Mouse (Mus musculus) G1E (cell line): ENCODE results near the gene Coro6. TPM values are rescaled to one million over a fixed set of nuclear protein-coding genes. Genes with fewer than 3 reads are reported as not detected.
A peak's percentile ranks its signal among the peaks of the same experiment; 100 is the strongest.

Source experiments
- ATAC-seq: 2 replicates; pipeline ENCODE4 v1.8.0; 2016; ENCODE audit warnings: mild to moderate bottlenecking; ENCODE audit not compliant: insufficient number of reproducible peaks, poor library complexity, low FRiP score, severe bottlenecking; ENCODE audit errors: extremely low read depth
- DNase-seq: peaks from one replicate; pipeline ENCODE4 v3.0.0; 2012; ENCODE audit warnings: low spot score
- H3K27me3 ChIP-seq: 2 replicates; pipeline ENCODE4 v1.6.1; 2012; ENCODE audit warnings: mild to moderate bottlenecking, low read length, inconsistent platforms; ENCODE audit not compliant: insufficient read depth
- H3K36me3 ChIP-seq: replicated peaks from 2 replicates; pipeline ENCODE3; 2012; ENCODE audit warnings: mild to moderate bottlenecking, inconsistent platforms
- H3K4me1 ChIP-seq: 2 replicates; pipeline ENCODE4 v1.6.1; 2012; ENCODE audit warnings: low read depth, low read length, inconsistent platforms, mixed read lengths; ENCODE audit not compliant: insufficient read depth
- H3K4me3 ChIP-seq: 2 replicates; pipeline ENCODE4 v1.5.1; 2012; ENCODE audit warnings: low read depth, mild to moderate bottlenecking, inconsistent platforms, low read length, moderate library complexity, mixed read lengths
- H3K9me3 ChIP-seq: replicated peaks from 2 replicates; pipeline ENCODE4 v1.6.1; 2012; ENCODE audit warnings: inconsistent platforms
- CTCF ChIP-seq: IDR thresholded peaks from 2 replicates; pipeline ENCODE4 v1.5.1; 2012; ENCODE audit warnings: low read depth, low read length, inconsistent platforms, mixed read lengths
- GATA1 ChIP-seq: IDR thresholded peaks from 2 replicates; pipeline ENCODE4 v1.6.1; 2012; ENCODE audit warnings: borderline replicate concordance, low read length, inconsistent platforms, mixed read lengths
- GATA2 ChIP-seq: IDR thresholded peaks from 2 replicates; pipeline ENCODE4 v1.6.1; 2012; ENCODE audit warnings: low read depth, low read length, inconsistent platforms, borderline replicate concordance
- POLR2AphosphoS5 ChIP-seq: IDR thresholded peaks from 2 replicates; pipeline ENCODE4 v1.6.1; 2012; ENCODE audit warnings: low read depth, low read length, inconsistent platforms; ENCODE audit not compliant: insufficient replicate concordance
- TAL1 ChIP-seq: conservative IDR thresholded peaks from 2 replicates; pipeline ENCODE4 v1.6.1; 2012; ENCODE audit warnings: low read depth, low read length, inconsistent platforms, mixed read lengths
- polyA plus RNA-seq: library from polyadenylated mRNA; stranded (reverse); fragments of >175 nt; gene quantifications from 2 replicates; pipeline ENCODE4 v1.2.3, GENCODE M21; 2012
- total RNA-seq, 2 experiments: library from RNA; stranded (forward) in 1 of 2; stranded (reverse) in 1 of 2; fragments of 200-1000 nt in 1 of 2; fragments of >200 nt in 1 of 2; fragmentation: Nextera tagmentation in 1 of 2; gene quantifications; 2 replicates each; pipeline ENCODE4 v1.2.3; 2014 to 2017

The Coro6 gene
- total and polyA plus RNA-seq, 3 experiments, result 0.11 TPM; not detected in 2

DNA sequence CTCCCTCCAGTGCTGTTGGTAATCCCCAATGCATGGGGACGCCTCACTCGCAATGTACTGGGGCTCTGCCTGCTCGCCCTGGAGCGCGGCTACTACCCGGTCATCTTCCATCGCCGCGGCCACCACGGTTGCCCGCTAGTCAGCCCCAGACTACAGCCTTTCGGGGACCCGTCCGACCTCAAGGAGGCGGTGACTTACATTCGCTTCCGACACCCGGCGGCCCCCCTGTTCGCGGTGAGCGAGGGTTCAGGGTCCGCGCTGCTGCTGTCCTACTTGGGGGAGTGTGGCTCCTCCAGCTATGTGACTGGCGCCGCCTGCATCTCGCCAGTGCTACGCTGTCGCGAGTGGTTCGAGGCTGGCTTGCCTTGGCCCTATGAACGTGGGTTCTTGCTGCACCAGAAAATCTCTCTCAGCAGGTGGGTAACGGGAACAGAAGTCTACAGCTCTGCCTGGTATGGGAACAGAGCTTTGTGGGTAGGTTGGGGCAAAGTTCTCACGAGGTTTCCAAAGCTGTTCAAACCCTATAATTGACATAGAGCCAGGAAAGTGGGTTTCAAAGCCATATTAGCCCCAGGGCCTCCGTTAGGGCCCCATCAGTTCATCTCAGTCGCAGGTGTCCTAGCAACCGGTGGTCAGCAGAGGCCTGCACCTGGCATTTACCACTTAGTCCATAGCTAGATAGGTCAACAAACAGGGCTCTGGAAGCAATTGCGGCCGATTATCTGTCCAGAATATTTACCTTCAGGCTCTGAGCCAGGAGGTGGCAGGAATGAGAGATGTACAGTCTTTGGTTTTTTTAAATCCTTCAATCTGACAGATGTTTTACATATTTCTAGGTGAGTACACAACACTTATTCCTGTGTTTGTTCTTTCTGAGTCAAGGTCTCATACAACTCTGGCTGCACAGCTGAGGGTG lies 53.7 kb downstream of the Coro6 start, which contains the start of gene Trp53i13:
TSS of gene Trp53i13 (minus strand) at position 344 of the 916 bp plus-strand sequence.
- peak within 1 kb of the TSS; percentile 72 for H3K4me3 ChIP-seq
- no peaks in the 10 kb centered on the region for H3K9me3 ChIP-seq
- DNase-seq, result no peak
- TF ChIP-seq POLR2AphosphoS5 (no peak), GATA1 (no peak), CTCF (no peak), GATA2 (no peak), TAL1 (no peak)
- peaks cover 61% of the 10 kb centered on the region for H3K4me1 ChIP-seq
- ATAC-seq, result no peak
- no peaks in the 10 kb centered on the region for H3K36me3 ChIP-seq
- H3K27me3 ChIP-seq, result peaks cover 53% of the 10 kb centered on the region

DNA sequence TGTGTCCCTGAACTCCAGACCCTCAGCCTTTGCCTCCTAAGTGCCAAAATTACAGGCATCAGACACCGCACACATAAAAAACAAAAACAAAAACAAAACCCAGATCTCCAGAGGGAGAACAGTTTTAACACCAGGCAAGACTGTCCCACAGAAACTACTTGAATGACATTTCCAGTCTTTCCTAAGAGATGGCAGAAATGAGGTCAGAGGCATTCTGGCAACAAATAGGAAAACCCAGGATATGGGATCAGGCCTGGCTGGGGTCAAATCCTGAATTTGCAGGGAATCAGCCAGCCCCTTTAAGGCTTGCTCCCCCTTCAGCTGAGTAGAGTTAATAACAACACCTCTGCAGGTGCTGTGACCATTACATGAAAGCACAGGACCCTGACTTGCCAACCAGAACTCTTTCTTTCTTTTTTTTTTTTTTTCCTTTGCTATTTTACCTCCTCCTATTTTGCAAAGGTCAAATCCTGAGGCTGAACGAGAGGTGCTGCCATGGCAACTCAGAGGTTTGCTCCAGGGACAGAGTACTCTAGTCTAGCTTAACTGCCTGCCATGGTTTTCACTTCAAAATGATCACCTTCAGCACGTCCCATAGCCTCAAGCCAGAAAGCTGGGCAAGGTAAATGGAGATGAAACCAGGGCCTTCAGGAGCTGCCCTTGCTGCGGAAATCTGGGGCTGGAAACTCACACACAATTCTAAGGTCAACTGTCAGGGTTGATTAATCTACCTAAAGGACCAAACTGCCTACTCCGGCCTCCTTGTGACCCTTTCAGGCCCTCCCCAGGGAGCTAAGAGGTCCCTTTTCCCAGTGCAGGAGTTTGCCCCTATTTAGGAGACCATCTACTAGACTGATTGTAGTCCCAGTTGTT lies 54.6 kb downstream of the Coro6 start:
- Histone ChIP-seq H3K27me3 (peaks cover 53% of the 10 kb centered on the region), H3K4me1 (peaks cover 64% of the 10 kb centered on the region)

DNA sequence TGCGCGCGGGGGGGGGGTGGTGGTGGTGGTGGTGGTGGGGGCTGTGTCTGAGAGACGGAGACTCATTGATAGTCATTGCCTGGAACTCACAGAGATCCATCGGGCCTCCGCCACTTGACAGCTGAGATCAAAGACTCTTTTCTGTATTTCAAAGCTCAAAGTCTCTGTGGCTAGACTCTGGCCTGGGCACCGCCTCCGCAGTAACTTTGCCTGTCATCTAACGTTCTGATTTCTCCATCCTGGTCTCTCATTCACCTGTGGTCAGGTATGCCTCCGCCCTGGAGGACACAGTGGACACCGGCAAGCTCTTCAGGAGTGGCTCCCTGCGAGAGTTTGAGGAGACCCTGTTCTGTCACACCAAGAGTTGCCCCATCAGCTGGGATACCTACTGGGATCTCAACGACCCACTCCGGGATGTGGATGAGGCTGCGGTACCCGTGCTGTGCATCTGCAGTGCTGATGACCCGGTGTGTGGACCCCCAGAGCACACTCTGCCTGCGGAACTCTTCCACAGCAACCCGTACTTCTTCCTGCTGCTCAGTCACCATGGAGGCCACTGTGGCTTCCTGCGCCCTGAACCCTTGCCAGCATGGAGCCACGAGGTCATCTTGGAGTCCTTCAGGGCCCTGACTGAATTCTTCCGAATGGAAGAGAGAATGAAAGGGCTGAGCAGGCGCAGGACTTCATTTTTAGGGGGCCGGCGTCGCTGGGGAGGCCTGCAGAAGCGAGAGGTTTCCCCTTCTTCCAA lies 56.0 kb downstream of the Coro6 start:
- DNase-seq, result no peak
- no peak for ATAC-seq
- Histone ChIP-seq H3K36me3 (no peaks in the 10 kb centered on the region), H3K27me3 (peaks cover 59% of the 10 kb centered on the region), H3K4me1 (peaks cover 53% of the 10 kb centered on the region), H3K4me3 (no peak overlapping the region), H3K9me3 (no peaks in the 10 kb centered on the region)
- TF ChIP-seq POLR2AphosphoS5 (no peak), TAL1 (no peak), GATA2 (no peak), CTCF (no peak), GATA1 (no peak)

More for the DNA sequence above, 54.6 kb downstream of the Coro6 start:
- Histone ChIP-seq H3K9me3 (no peaks in the 10 kb centered on the region), H3K36me3 (no peaks in the 10 kb centered on the region), H3K4me3 (no peak overlapping the region)
- TF ChIP-seq GATA1, result no peak
- TF ChIP-seq POLR2AphosphoS5, result no peak
- TF ChIP-seq TAL1, result no peak
- no peak for TF ChIP-seq GATA2
- no peak for TF ChIP-seq CTCF
- no peak for ATAC-seq
- DNase-seq, result no peak

DNA sequence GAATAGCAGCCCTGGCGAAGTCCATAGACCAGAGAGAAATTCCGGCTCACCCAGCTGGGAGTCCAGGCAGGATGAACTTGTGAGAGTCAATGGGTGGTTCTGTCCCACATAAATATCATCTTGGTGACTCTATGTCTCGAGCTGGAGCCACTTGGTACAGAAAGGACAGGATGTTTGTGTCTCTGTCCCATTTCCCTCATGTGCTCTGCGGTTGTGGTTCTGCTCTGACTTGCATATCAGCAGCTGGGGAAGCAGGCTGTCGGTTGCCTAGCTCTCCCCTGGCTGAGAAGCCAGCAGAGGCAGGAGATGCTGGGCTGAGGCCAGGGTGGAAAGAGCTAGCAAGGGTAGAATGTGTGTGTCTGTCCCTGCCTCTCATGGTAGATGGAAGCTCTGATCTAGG lies 56.8 kb downstream of the Coro6 start, which contains the start of gene Gm10392:
TSS of gene Gm10392 (minus strand) at position 156 of the 400 bp plus-strand sequence.
- H3K9me3 ChIP-seq, result no peaks in the 10 kb centered on the region
- no peak within 1 kb of the TSS for H3K4me3 ChIP-seq
- no peak for TF ChIP-seq TAL1
- no peak for TF ChIP-seq POLR2AphosphoS5
- no peak for TF ChIP-seq CTCF
- TF ChIP-seq GATA2, result no peak
- TF ChIP-seq GATA1, result no peak
- ATAC-seq (no peak), DNase-seq (no peak)
- peaks cover 59% of the 10 kb centered on the region for H3K27me3 ChIP-seq
- peaks cover 46% of the 10 kb centered on the region for H3K4me1 ChIP-seq
- no peaks in the 10 kb centered on the region for H3K36me3 ChIP-seq

Other genes with a start within 250 kb of the Coro6 start
- 33.9 and 34.6 TPM in 2 replicates for gene Ssh2, start 246.1 kb upstream of the Coro6 start, total RNA-seq (2014; fragmentation: Nextera tagmentation)
- 12.4 and 15.1 TPM in 2 replicates for gene Ssh2, start 246.1 kb upstream of the Coro6 start, total RNA-seq (2017)
- gene Ssh2, start 246.1 kb upstream of the Coro6 start, polyA plus RNA-seq, result 25.0 and 38.5 TPM in 2 replicates
- gene Ankrd13b, start 27.3 kb downstream of the Coro6 start, total RNA-seq (2014; fragmentation: Nextera tagmentation), result 1.3 TPM in 1 of 2 replicates, not detected in the other
- gene Ankrd13b, start 27.3 kb downstream of the Coro6 start, total RNA-seq (2017), result 0.12 TPM in 1 of 2 replicates, not detected in the other
- gene Ankrd13b, start 27.3 kb downstream of the Coro6 start, polyA plus RNA-seq, result 0.36 and 0.41 TPM in 2 replicates
- 42.8 and 51.4 TPM in 2 replicates for gene Git1, start 31.2 kb downstream of the Coro6 start, total RNA-seq (2014; fragmentation: Nextera tagmentation)
- gene Git1, start 31.2 kb downstream of the Coro6 start, total RNA-seq (2017), result 9.5 and 9.6 TPM in 2 replicates
- 90.7 and 98.0 TPM in 2 replicates for gene Git1, start 31.2 kb downstream of the Coro6 start, polyA plus RNA-seq
- 0.30 TPM in 1 of 2 replicates, not detected in the other for gene Abhd15, start 52.7 kb downstream of the Coro6 start, total RNA-seq (2014; fragmentation: Nextera tagmentation)
- gene Abhd15, start 52.7 kb downstream of the Coro6 start, total RNA-seq (2017), result 0.12 and 0.27 TPM in 2 replicates
- 0.29 and 0.34 TPM in 2 replicates for gene Abhd15, start 52.7 kb downstream of the Coro6 start, polyA plus RNA-seq
- 1.4 and 7.0 TPM in 2 replicates for gene Trp53i13, start 53.6 kb downstream of the Coro6 start, total RNA-seq (2014; fragmentation: Nextera tagmentation)
- gene Trp53i13, start 53.6 kb downstream of the Coro6 start, total RNA-seq (2017), result 0.71 and 1.4 TPM in 2 replicates
- gene Trp53i13, start 53.6 kb downstream of the Coro6 start, polyA plus RNA-seq, result 5.4 and 6.0 TPM in 2 replicates
- not detected in 2 replicates for gene Gm10392, start 56.8 kb downstream of the Coro6 start, total RNA-seq (2014; fragmentation: Nextera tagmentation)
- 0.12 and 0.38 TPM in 2 replicates for gene Gm10392, start 56.8 kb downstream of the Coro6 start, total RNA-seq (2017)
- not detected in 2 replicates for gene Gm10392, start 56.8 kb downstream of the Coro6 start, polyA plus RNA-seq
- 48.6 and 50.1 TPM in 2 replicates for gene Taok1, start 145.4 kb downstream of the Coro6 start, total RNA-seq (2014; fragmentation: Nextera tagmentation)
- 36.8 and 45.6 TPM in 2 replicates for gene Taok1, start 145.4 kb downstream of the Coro6 start, total RNA-seq (2017)
- 2.3 and 2.5 TPM in 2 replicates for gene Taok1, start 145.4 kb downstream of the Coro6 start, polyA plus RNA-seq
- gene Nufip2, start 223.7 kb downstream of the Coro6 start, total RNA-seq (2014; fragmentation: Nextera tagmentation), result 97.1 and 113 TPM in 2 replicates
- 75.3 and 94.0 TPM in 2 replicates for gene Nufip2, start 223.7 kb downstream of the Coro6 start, total RNA-seq (2017)
- 22.3 and 24.0 TPM in 2 replicates for gene Nufip2, start 223.7 kb downstream of the Coro6 start, polyA plus RNA-seq